Mouse (Mus musculus) retina, adult 2 months (tissue): ENCODE data around the gene Btbd16.

Experiments
- DNase-seq: peaks from one replicate; pipeline ENCODE4 v3.0.0-alpha.2; 2012; ENCODE audit warnings: low read depth, low spot score

Gene Btbd16

GRCm38 (mm10) chr7:130773914-130774630 is at the start of gene Btbd16:
Btbd16 (plus strand) TSS chr7:130774069.
- DNase-seq: no peak

- no peak for DNase-seq
Observed at GRCm38 (mm10) chr7:130726185-130726584, 47.7 kb upstream of the Btbd16 start.

GRCm38 (mm10) chr7:130726724-130727422 is 47.0 kb upstream of the Btbd16 start:
- no peak for DNase-seq

- no peak for DNase-seq
Observed at GRCm38 (mm10) chr7:130727560-130727959, 46.3 kb upstream of the Btbd16 start.

GRCm38 (mm10) chr7:130731792-130732191 is 42.1 kb upstream of the Btbd16 start:
- DNase-seq: no peak

- no peak for DNase-seq
Observed at GRCm38 (mm10) chr7:130732908-130733307, 41.0 kb upstream of the Btbd16 start.

GRCm38 (mm10) chr7:130733423-130733822 is 40.4 kb upstream of the Btbd16 start:
- DNase-seq: no peak

- DNase-seq: no peak
Observed at GRCm38 (mm10) chr7:130734195-130734787, 39.6 kb upstream of the Btbd16 start.

GRCm38 (mm10) chr7:130741099-130741498 is 32.8 kb upstream of the Btbd16 start:
- no peak for DNase-seq

- no peak for DNase-seq
Observed at GRCm38 (mm10) chr7:130743239-130744025, 30.4 kb upstream of the Btbd16 start.

- no peak for DNase-seq
Observed at GRCm38 (mm10) chr7:130749165-130749564, 24.7 kb upstream of the Btbd16 start.

GRCm38 (mm10) chr7:130750752-130751490 is 22.9 kb upstream of the Btbd16 start:
- no peak for DNase-seq

GRCm38 (mm10) chr7:130751678-130752077 is 22.2 kb upstream of the Btbd16 start:
- no peak for DNase-seq

GRCm38 (mm10) chr7:130754790-130755189 is 19.1 kb upstream of the Btbd16 start:
- DNase-seq: no peak

GRCm38 (mm10) chr7:130756343-130756835 is 17.5 kb upstream of the Btbd16 start:
- DNase-seq: no peak

GRCm38 (mm10) chr7:130757326-130757865 is 16.5 kb upstream of the Btbd16 start:
- no peak for DNase-seq

GRCm38 (mm10) chr7:130762071-130762897 is 11.6 kb upstream of the Btbd16 start:
- DNase-seq: peak; percentile 58

- DNase-seq: no peak
Observed at GRCm38 (mm10) chr7:130764160-130764559, 9.7 kb upstream of the Btbd16 start.

GRCm38 (mm10) chr7:130766411-130767170 is 7.3 kb upstream of the Btbd16 start:
- DNase-seq: no peak
